Mouse (Mus musculus) limb, embryonic 15.5 days (tissue): ENCODE measurements around the gene Tacc3. TPM values are rescaled to one million over a fixed set of nuclear protein-coding genes. Genes with fewer than 3 reads are reported as not detected.

Source experiments
- ATAC-seq: fragments of 200-750 bp; cut with Nextera tagmentation; 2 replicates; pipeline ENCODE4 v1.8.0; 2017; ENCODE audit warnings: low read depth, moderate TSS enrichment; ENCODE audit not compliant: insufficient number of reproducible peaks, low FRiP score, low TSS enrichment
- H3K27ac ChIP-seq: fragments of 300-500 bp; sonication (generic); 2 replicates; pipeline ENCODE4 v1.5.1; 2015; ENCODE audit warnings: moderate library complexity, mild to moderate bottlenecking, inconsistent platforms
- H3K27me3 ChIP-seq: fragments of 300-500 bp; sonication (generic); 2 replicates; pipeline ENCODE4 v1.6.1; 2015; ENCODE audit warnings: inconsistent platforms
- H3K36me3 ChIP-seq: fragments of 300-500 bp; sonication (generic); 2 replicates; pipeline ENCODE4 v1.6.1; 2015; ENCODE audit warnings: inconsistent platforms
- H3K4me1 ChIP-seq: fragments of 300-500 bp; sonication (generic); 2 replicates; pipeline ENCODE4 v1.6.1; 2015; ENCODE audit warnings: inconsistent platforms
- H3K4me2 ChIP-seq: fragments of 300-500 bp; sonication (generic); 2 replicates; pipeline ENCODE4 v1.6.1; 2015; ENCODE audit warnings: mild to moderate bottlenecking, inconsistent platforms
- H3K4me3 ChIP-seq: fragments of 300-500 bp; sonication (generic); 2 replicates; pipeline ENCODE4 v1.5.1; 2015; ENCODE audit warnings: mild to moderate bottlenecking, inconsistent platforms
- H3K9ac ChIP-seq: fragments of 300-500 bp; sonication (generic); 2 replicates; pipeline ENCODE4 v1.6.1; 2015; ENCODE audit warnings: inconsistent platforms
- H3K9me3 ChIP-seq: fragments of 300-500 bp; sonication (generic); 2 replicates; pipeline ENCODE4 v1.6.1; 2016; ENCODE audit warnings: inconsistent platforms
- WGBS: fragments of 180-500 bp; shearing (Covaris S2); methylation state at CpG from one replicate; pipeline ENCODE4 v1.1.7; 2015; 5-methylcytosine and 5-hydroxymethylcytosine counted together
- polyA plus RNA-seq: library from polyadenylated mRNA; unstranded; fragments of >200 nt; fragmentation: Nextera tagmentation; extraction: Ambion mirVana; gene quantifications from 2 replicates; pipeline ENCODE4 v1.2.1, GENCODE M21; 2015

The Tacc3 gene
- polyA plus RNA-seq, 1 experiment from 2014 or later = 150 TPM

DNA sequence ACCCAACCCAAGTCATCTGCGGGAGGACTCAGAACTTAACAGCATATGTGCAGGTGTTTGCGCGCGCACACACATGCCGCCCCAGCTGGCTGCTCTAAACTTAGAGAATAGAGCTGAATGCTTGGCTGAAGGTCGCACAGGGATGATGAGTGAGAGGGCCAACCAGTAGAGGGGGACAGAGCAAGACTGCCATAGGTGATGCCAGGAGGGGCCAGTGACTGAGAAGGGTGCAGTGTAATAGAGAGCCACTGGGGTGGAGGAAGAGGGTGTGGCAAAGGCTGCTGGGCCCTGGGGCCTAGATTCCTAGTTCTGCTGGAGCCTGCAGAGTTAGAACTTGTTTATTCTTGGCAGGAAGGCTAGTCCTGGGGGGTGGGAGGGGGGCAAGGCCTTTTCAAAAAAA is 58.5 kb downstream of the Tacc3 start:
- peak; percentile 49; the same call in 1 of the 2 replicates for ATAC-seq
- H3K4me1 ChIP-seq = peaks cover 27% of the 10 kb centered on the region
- no peak overlapping the region for H3K4me2 ChIP-seq
- H3K36me3 ChIP-seq = no peaks in the 10 kb centered on the region
- H3K27me3 ChIP-seq = 0 out of 2 replicates have a peak, but pooled peaks cover 4% of the 10 kb centered on the region
- peak overlapping the region; percentile 14 for H3K27ac ChIP-seq
- H3K9ac ChIP-seq = no peak overlapping the region
- no peaks in the 10 kb centered on the region for H3K9me3 ChIP-seq
- no peak overlapping the region for H3K4me3 ChIP-seq
- WGBS = 62% methylated on average over 6 of the region's 6 CpGs

GRCm38 (mm10) chr5:33718460-33718859 is 60.5 kb downstream of the Tacc3 start:
- H3K4me2 ChIP-seq = no peak overlapping the region
- H3K27ac ChIP-seq = peak overlapping the region; percentile 43
- WGBS = 78% methylated on average over 5 of the region's 5 CpGs
- H3K9me3 ChIP-seq = no peaks in the 10 kb centered on the region
- H3K9ac ChIP-seq = no peak overlapping the region
- no peaks in the 10 kb centered on the region for H3K36me3 ChIP-seq
- H3K4me1 ChIP-seq = peaks cover 45% of the 10 kb centered on the region
- no peak overlapping the region for H3K4me3 ChIP-seq
- no peak for ATAC-seq
- peaks cover 13% of the 10 kb centered on the region for H3K27me3 ChIP-seq

DNA sequence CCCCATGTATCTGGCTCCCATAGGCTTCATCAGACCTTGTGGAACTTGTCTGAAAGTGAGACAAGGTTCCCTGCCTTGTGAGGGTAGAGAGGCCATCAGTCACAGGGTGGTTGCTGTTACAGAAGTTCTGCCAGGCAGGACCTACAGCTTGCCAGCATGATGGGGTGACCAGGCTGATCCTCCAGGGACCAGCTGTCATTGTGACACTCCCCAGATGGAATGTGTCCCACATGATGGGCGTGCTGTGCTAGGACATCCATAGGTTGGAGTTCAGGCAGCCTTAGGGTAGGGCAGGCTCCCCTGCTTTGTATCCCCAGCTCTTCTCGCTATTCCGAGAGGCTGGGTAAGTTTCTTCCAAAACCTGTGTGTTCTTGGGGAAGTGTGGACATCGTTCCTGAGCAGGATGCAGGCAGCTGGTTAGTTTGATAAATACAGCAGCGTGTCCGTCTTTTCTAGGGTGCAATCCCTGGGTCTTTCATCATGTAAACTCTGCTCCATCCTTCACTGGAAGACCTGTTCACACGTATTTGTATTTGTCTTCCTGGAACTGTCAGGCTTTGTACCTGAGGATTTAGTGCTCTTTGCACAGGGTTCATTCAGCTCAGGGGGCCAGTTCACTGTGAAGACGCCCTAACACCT is 63.0 kb downstream of the Tacc3 start:
- Histone ChIP-seq H3K27ac (peak overlapping the region; percentile 86; the same call in 1 of the 2 replicates), H3K27me3 (peaks cover 31% of the 10 kb centered on the region)
- 16% methylated on average over 8 of the region's 8 CpGs for WGBS

DNA sequence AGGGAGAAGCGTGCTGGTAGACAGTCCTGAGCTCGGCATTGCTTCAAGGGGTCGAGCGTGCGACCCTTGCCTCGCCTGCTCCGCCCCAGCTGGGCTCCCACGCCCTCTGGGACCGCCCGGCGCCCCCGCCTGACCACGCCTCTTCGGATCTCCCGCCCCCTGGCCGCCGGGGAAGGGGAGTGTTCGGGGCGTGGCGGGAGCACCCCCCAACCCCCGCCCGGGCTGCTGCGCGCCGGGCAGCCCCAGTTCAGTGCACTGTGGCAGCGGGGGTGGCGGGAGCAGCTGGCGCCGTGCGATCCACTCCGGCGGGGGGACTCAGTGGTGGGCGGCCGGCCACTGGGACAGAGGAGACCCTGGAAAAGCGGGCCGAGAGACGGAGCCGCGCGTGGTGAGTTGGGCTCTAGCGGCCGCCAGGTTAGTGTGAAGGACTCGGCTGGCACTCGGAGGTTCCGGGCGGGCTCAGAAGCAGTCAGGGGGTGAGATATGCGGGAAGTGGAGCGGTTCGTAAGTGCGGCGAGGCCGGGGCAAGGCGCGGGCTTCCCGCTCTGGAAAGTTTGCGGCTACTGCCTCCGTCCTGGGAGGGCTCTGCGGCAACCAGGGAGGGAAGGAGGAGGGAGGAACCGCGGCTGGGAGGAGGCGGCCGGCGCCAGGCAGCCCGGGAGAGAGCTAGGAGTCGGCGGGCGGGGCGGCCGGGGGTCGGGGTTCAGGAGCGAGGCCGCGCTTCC is 63.8 kb downstream of the Tacc3 start, which contains the start of gene Fgfr3:
Gene Fgfr3 (plus strand): TSS at position 134 of the 725 bp plus-strand sequence.
- Histone ChIP-seq H3K27ac (peak within 1 kb of the TSS; percentile 86), H3K27me3 (peaks cover 31% of the 10 kb centered on the region), H3K4me3 (peak within 1 kb of the TSS; percentile 73), H3K36me3 (no peaks in the 10 kb centered on the region), H3K9ac (peak within 1 kb of the TSS; percentile 71), H3K4me2 (peak within 1 kb of the TSS; percentile 97), H3K4me1 (peaks cover 49% of the 10 kb centered on the region), H3K9me3 (no peaks in the 10 kb centered on the region)
- ATAC-seq = peak; percentile 70
- WGBS = under 1% methylated on average over 69 of the region's 73 CpGs

More for the DNA sequence above, 63.0 kb downstream of the Tacc3 start:
- Histone ChIP-seq H3K9me3 (no peaks in the 10 kb centered on the region), H3K4me2 (peak overlapping the region; percentile 97), H3K9ac (0 out of 2 replicates have a peak overlapping the region, but pooled peaks have one; percentile 71), H3K4me3 (peak overlapping the region; percentile 73), H3K4me1 (peaks cover 51% of the 10 kb centered on the region), H3K36me3 (no peaks in the 10 kb centered on the region)
- no peak for ATAC-seq

- H3K9ac ChIP-seq = peak overlapping the region; percentile 71
- no peak for ATAC-seq
- H3K4me3 ChIP-seq = peak overlapping the region; percentile 73
- H3K27ac ChIP-seq = peak overlapping the region; percentile 86
- H3K9me3 ChIP-seq = no peaks in the 10 kb centered on the region
- peaks cover 44% of the 10 kb centered on the region for H3K4me1 ChIP-seq
- WGBS = under 1% methylated on average over 51 of the region's 53 CpGs
- H3K36me3 ChIP-seq = no peaks in the 10 kb centered on the region
- H3K27me3 ChIP-seq = peaks cover 31% of the 10 kb centered on the region
- H3K4me2 ChIP-seq = peak overlapping the region; percentile 97
Measured at GRCm38 (mm10) chr5:33722266-33723018, 64.5 kb downstream of the Tacc3 start.

GRCm38 (mm10) chr5:33723019-33723640 is 65.2 kb downstream of the Tacc3 start:
- under 1% methylated on average over 59 of the region's 61 CpGs for WGBS
- Histone ChIP-seq H3K9me3 (no peaks in the 10 kb centered on the region), H3K36me3 (peaks cover 5% of the 10 kb centered on the region), H3K4me3 (peak overlapping the region; percentile 73), H3K27me3 (peaks cover 31% of the 10 kb centered on the region), H3K9ac (peak overlapping the region; percentile 71), H3K4me2 (peak overlapping the region; percentile 97), H3K27ac (peak overlapping the region; percentile 86), H3K4me1 (peaks cover 44% of the 10 kb centered on the region)
- ATAC-seq = no peak

DNA sequence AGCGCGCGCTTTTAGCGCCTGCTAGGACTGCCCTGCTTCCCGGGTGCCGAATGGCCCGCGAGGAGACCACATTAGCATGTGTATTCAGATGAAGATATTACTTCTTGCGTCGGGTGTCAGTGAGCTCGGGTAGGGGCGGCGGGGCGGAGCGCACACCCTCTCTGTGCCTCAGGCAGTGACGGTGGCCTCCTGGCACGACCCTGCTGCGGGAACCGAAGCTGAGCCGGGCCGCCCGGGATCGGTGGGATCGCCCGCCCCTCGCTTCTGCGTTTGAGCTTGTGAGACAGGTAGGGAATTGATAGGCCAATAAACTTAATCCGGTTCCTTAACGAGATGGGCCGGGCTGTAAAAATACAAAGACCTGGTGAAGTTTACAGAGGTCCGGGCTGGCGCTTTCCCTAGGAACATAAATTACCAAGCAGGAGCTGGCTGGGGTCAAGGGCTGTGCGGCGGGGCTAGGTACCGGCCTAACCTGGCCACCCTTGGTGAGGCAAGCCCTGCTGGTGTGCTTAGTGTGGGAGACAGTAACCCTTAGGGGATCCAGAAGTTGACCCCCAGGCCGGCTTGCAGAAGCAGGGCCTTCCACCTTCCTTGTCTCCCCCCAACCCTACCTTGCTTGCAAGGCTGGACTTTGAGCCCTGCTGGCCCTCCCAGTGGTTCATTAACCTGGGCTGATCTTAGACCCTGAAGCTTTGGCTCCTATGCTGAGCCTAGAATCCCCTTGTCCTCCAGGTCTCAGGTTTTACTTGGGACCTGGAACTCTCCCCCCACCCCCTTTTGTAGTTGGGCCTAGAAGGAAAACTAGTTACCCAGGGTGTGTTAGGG is 65.9 kb downstream of the Tacc3 start:
- 5% methylated on average over 36 of the region's 36 CpGs for WGBS
- H3K27ac ChIP-seq = peak overlapping the region; percentile 86
- H3K4me1 ChIP-seq = peaks cover 39% of the 10 kb centered on the region
- no peak for ATAC-seq
- H3K9ac ChIP-seq = peak overlapping the region; percentile 71
- H3K36me3 ChIP-seq = peaks cover 7% of the 10 kb centered on the region
- peak overlapping the region; percentile 73 for H3K4me3 ChIP-seq
- peaks cover 31% of the 10 kb centered on the region for H3K27me3 ChIP-seq
- no peaks in the 10 kb centered on the region for H3K9me3 ChIP-seq
- peak overlapping the region; percentile 97 for H3K4me2 ChIP-seq

DNA sequence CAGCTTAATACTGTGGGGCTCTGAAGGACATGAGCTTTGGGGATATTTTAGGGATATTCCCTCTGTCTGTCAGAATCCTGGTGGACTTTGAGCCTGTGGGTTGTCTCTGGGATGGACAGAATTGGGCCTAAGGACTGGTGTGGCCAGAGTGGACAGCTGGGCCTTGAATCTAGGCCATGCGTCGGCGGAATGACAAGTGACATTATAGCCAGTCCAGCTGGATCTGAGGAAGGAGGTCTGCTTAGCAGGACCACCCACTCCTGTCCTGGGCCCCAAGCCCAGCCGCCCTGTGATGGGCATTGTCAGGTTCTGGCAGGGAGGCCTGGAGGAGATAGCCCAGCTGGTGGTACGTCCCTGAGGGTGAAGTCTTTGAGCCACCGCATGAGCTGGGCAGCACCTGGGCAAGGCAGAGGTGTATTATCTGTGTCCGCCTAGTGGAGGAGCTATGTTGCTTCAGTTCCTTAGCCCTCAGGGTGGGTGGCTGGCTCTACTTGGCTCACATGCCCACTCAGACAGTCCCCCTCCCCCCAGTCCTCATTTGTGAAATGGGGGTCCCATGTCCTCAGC is 68.2 kb downstream of the Tacc3 start:
- Histone ChIP-seq H3K36me3 (peaks cover 21% of the 10 kb centered on the region), H3K27me3 (peaks cover 30% of the 10 kb centered on the region), H3K4me3 (no peak overlapping the region), H3K9me3 (no peaks in the 10 kb centered on the region), H3K27ac (no peak overlapping the region), H3K4me2 (no peak overlapping the region), H3K9ac (no peak overlapping the region), H3K4me1 (peaks cover 48% of the 10 kb centered on the region)
- 92% methylated on average over 7 of the region's 7 CpGs for WGBS
- no peak for ATAC-seq

DNA sequence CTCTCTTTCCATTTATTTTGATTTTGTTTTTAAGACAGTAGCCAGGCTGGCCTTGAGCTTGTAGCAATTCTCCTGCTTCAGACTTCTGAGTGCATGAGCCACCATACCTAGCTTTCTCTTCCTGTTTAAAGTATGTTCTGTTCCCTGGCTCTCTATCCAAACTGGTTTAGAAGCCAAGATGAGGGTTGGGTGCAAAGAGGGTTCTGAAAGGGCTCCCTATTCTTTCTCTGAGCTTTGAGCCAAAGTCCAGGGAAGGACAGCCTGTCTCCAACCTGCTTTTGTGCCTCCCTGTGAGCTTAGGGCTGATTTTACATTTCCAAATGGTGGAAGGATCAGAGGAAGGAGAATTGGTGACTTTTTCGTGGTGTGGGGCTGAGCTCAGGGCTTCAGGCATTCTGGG is 69.0 kb downstream of the Tacc3 start:
- 54% methylated on average over 1 of the region's 1 CpGs for WGBS
- ATAC-seq = no peak
- Histone ChIP-seq H3K4me2 (no peak overlapping the region), H3K9me3 (no peaks in the 10 kb centered on the region), H3K36me3 (peaks cover 28% of the 10 kb centered on the region), H3K27ac (no peak overlapping the region), H3K4me1 (peaks cover 43% of the 10 kb centered on the region), H3K9ac (no peak overlapping the region), H3K27me3 (peaks cover 27% of the 10 kb centered on the region), H3K4me3 (no peak overlapping the region)
